Mouse (Mus musculus) inflammation-experienced regulatory T-cells, adult 6 months (primary cell): ENCODE results near the gene Cabp1. TPM values are rescaled to one million over a fixed set of nuclear protein-coding genes. Genes with fewer than 3 reads are reported as not detected.
A peak's percentile ranks its signal among the peaks of the same experiment; 100 is the strongest.
"Not testable (repeated sequence)": the region's sequence is repeated elsewhere in the genome, so short reads cannot be mapped to it uniquely, and the experiment has no call there.

Experiments
- ATAC-seq: one replicate; pipeline ENCODE4 v1.8.0; 2017
- polyA plus RNA-seq, 3 experiments: library from polyadenylated mRNA; unstranded; fragments of 100-300 nt; shearing (Covaris generic); gene quantifications; one replicate each; pipeline ENCODE4 v1.2.1; 2017

The Cabp1 gene
- polyA plus RNA-seq, 3 experiments from 2014 or later: not detected

GRCm38 (mm10) chr5:115149675-115150459 is 44.3 kb downstream of the Cabp1 start:
- no peak for ATAC-seq

DNA sequence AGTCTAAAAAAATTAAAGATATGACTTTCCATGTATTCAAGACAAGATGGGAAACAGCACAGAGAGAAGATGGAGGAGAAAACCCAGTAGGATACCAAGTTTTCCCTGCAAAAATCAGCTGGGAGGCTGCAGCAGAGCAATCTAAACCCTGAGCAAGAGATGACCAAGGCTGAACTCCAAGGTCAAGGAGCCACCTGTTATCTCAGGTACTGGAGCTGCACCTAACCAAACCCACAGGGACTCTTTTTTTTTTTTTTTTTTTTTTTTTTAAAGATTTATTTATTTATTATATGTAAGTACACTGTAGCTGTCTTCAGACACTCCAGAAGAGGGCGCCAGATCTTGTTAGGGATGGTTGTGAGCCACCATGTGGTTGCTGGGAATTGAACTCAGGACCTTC is 45.3 kb downstream of the Cabp1 start:
- ATAC-seq: not testable (repeated sequence)

GRCm38 (mm10) chr5:115148378-115148777 is 45.8 kb downstream of the Cabp1 start:
- ATAC-seq: no peak

GRCm38 (mm10) chr5:115147388-115147787 is 46.8 kb downstream of the Cabp1 start:
- no peak for ATAC-seq

DNA sequence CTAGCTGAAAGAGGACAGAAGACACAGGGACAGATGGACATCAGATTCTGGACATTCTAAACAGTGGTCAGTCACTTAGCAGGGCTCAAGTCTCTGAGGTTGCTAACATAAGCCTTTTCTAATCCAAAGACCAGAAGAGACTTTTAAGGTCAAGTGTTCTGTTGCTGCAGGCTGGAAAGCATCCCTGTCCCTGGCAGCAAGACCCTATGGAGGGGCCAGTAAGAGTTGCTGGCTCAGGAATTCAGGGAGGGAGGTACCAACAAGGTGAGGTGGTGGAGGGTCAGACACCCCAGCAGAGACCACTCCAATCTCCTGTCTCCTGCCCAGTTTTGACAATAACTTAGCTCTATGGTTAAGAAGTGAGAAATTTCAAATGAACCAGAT is 47.4 kb downstream of the Cabp1 start:
- ATAC-seq: no peak

- no peak for ATAC-seq
These were observed 48.0 kb downstream of the Cabp1 start for GRCm38 (mm10) chr5:115145976-115146746.

- ATAC-seq: no peak
These were observed 48.8 kb downstream of the Cabp1 start for GRCm38 (mm10) chr5:115145253-115145968.

GRCm38 (mm10) chr5:115144471-115144870 is 49.7 kb downstream of the Cabp1 start:
- no peak for ATAC-seq

GRCm38 (mm10) chr5:115143552-115143951 is 50.6 kb downstream of the Cabp1 start:
- ATAC-seq: no peak

DNA sequence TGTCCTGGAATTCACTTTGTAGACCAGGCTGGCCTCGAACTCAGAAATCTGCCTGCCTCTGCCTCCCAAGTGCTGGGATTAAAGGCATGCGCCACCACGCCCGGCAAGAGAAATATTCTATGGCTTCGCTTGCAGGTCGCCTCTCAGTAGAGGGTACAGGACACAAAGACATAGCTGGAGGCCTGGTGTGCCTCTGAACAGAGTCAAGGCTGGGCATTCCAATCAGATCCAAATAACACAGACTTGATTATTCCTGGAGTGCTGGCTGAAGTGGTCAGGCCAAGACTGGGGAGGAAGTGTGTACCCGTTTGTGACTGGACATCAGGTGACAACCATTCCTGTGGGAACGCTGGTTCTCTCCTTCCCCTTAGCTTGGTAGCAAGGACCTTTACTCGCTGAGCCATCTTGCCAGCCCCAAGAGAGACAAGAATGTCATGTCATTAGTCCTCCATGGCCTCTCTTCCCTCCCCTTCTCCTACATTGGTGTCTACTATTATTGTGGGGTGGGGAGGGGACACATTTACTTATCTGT is 51.9 kb downstream of the Cabp1 start:
- ATAC-seq: no peak

- ATAC-seq: no peak
These were observed 53.5 kb downstream of the Cabp1 start for GRCm38 (mm10) chr5:115140726-115141125.

- ATAC-seq: no peak
These were observed 55.1 kb downstream of the Cabp1 start for GRCm38 (mm10) chr5:115139124-115139523.

- peak; percentile 67 for ATAC-seq
These were observed 59.7 kb downstream of the Cabp1 start, which contains the start of gene Unc119b for GRCm38 (mm10) chr5:115134234-115135165. Gene Unc119b, minus strand, starts transcription at chr5:115134975.

DNA sequence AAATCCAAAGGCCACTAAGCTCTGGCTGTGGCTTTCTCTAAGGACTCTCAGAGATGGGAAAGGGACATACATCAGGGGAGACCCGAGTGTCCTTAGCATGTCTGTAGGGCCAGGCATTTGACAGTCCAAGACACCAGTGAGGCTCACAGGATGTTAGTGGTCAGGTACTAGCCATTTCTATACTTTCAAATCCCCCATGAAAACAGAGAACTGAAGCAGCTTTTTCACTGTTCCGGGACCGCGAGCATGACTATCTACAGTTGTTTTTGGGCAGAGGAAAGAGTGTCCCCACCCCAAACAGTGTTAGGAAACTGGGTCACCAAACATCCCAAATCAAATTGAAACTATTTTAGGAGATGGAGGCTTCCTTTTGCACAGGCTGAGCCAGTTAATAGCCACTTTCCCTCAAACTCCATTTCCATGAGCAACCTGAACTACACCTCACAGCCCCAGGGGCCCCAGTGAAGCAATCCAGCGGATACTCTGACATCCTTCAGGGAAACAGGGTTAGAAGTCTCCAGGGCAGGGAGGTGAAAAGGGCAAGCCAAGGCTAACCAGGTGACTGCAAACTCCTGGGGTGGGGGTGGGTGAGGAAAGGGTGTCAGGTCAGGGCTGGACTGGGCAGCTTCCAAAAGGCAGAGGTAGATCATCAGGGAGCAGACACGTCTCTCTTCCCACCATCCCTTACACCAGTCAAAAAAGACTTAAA is 60.7 kb downstream of the Cabp1 start:
- no peak for ATAC-seq

GRCm38 (mm10) chr5:115132465-115132864 is 61.7 kb downstream of the Cabp1 start:
- ATAC-seq: peak; percentile 82

- no peak for ATAC-seq
These were observed 64.9 kb downstream of the Cabp1 start for GRCm38 (mm10) chr5:115129328-115129727.

- ATAC-seq: no peak
These were observed 66.6 kb downstream of the Cabp1 start for GRCm38 (mm10) chr5:115127421-115128179.

GRCm38 (mm10) chr5:115126578-115127312 is 67.4 kb downstream of the Cabp1 start:
- peak; percentile 19 for ATAC-seq

DNA sequence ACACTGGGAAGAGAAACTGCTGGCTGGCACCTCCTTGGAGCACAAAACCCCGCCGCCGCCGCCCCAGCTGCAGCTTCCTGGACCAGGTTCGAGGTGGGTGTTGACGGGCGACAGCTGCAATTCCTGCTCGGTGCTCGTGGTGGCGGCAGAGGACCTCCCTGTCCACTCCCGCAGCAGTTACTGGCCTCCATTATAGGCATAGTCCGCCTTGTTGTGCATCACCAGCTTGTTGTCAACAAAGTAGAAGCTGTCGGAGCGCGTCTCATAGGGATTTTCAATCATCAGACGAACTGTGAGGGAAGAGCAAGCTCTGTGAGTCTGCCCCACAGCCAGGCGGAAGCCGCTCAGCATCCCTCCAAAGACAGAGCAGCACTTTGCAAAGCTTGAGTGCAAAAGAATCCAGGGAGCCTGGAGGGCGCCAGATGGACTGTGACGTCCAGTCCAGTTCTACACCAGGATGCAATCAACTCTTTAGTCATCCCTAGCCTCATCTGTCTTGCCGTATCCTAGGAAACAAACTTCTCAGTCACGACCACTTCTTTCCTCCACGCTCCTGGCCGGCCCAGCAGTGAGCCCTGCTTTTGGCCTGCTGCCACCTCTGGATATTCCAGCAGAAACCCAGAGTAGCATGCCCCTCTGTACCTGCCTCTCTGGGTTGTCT is 68.8 kb downstream of the Cabp1 start:
- peak; percentile 91 for ATAC-seq
